Mouse (Mus musculus) forelimb bud, embryonic 11.5 days (tissue): ENCODE results near the gene Il4i1.

Experiments
- DNase-seq: peaks from one replicate; pipeline ENCODE4 v3.0.0-alpha.2; 2012; ENCODE audit warnings: low read depth, low spot score

Gene Il4i1

DNA sequence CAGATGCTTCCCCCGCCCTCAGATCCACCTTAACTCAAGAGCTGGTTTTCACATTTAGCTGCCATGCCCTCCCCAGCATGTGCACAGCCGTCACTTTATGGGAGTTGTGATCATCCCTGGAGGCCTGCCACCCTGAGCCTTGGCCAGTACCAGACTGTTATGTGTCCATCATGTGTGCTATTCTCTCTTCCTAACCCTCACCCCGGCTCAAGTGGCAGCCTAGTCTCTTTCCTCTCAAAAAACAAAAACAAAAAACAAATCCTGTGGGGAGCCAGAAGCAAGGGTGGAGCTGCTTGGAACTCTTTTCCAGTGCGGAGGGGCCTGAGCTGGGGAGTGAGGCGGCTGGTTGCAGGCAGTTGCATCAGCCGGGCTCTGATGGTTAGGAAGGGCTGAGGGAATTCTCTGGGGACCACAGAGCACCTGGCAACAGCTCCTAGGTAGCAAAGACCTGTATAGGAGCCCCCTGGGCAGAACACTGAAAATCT is 2.6 kb downstream of the Il4i1 start:
- no peak for DNase-seq

DNA sequence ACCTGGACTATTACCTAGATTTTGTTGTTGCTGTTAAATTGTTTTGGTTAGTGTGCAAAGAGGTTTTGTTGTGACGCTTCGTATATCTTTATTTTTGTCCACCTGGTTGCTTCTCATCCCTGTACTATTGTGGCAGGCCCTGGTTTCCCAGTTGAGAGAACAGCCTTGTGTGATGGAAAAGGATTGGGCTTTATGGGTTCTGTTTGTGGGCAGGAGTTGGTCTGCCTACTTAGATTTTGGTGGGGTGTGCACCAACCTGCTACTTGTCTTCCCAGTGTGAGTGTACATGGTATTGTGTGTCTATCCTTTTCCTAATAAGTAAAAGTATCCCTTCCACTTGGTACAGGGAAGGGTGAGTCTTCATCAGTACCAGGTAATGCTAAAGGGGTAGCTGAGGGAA is 3.2 kb downstream of the Il4i1 start:
- no peak for DNase-seq

GRCm38 (mm10) chr7:44819863-44820262 is 3.7 kb downstream of the Il4i1 start:
- DNase-seq, result no peak

DNA sequence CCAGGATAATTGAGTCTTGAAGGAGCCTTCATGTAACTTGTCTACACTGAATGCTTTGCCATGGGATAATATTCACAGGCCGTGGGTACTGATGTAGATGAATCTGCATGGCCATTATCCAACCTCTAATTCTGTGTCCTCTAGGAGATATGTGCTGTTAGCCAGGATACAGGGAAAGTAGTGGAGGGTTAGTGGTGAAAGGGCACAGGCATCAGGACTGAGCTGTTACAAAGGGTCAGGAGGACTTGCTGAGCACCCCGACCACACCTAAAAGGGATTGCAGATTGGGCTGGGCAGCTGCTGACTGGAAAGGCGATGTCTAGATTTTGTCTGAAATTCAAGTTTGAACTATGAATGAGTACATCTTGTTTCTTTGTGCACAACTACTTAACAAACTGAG is 4.3 kb downstream of the Il4i1 start:
- DNase-seq, result no peak

DNA sequence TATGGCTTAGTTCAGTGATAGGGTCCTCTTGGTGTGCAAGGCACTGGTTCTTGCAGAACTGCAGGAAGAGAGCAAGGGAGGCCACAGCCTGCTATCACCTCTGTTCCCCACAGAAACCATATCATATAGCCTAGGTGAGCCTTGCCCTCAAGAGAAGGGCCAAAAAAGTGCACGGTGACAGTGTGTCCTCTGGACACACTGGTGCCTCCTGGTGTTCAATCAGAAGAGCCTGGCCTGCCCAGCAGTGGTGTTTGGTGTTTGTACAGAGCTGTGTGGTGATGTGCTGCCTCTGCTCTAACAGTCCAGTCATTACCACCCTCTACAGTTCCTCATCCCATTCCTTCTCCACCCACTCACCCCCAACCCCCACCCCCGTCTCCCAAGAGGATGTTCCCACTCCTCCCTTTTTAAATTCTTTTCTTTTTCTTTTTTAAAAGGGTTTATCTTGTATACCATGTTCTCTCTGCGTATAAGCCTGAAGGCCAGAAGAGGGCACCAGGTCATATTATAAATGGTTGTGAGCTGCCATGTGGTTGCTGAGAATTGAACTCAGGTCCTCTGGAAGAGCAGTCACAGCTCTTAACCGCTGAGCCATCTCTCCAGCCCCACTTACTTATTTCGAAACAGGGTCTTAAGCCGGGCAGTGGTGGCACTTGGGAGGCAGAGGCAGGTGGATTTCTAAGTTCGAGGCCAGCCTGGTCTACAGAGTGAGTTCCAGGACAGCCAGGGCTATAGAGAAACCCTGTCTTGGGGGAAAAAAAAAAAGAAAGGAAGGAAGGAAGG is 5.7 kb downstream of the Il4i1 start:
- no peak for DNase-seq

DNA sequence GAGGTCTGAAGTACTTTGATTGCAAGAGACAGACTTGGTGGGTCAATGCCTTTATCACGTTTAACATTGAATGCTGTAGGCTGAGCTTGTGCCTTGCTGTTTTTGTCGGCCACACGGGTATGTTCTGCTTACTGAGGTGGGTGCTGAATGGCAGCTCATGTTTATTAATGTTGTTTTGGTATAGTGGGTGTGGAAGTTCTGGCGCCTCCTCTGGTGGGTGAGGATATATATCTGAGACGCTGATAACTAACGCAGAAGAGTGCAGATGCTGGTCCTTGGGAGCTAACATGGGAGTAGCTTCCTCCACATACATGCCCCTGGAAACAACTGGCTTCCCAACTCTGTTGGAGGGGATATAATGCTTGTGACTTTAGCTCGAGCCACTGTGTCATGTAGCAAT is 7.2 kb downstream of the Il4i1 start:
- no peak for DNase-seq

- DNase-seq, result peak; percentile 73
These were observed 8.7 kb downstream of the Il4i1 start for GRCm38 (mm10) chr7:44824872-44825271.

DNA sequence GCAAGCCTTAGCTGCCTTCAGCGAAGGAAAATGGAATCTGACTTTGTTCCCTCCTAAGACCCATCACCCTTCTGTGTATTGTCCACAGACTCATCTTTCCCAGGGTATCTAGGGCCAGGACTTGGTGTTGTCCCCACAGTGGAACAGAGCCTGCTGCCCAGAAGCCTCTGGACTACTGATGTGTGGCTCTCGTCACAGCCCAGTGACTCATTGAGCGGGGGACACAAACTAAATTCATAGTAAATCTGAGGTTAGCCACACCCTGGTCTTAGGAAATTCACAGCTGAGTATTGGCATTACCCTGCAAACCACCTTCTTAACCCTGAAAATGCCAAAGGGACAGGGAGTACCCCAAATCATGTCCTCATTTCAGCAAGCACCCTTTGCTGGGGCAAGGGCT is 10.6 kb downstream of the Il4i1 start:
- no peak for DNase-seq

GRCm38 (mm10) chr7:44828706-44829105 is 12.5 kb downstream of the Il4i1 start:
- no peak for DNase-seq

DNA sequence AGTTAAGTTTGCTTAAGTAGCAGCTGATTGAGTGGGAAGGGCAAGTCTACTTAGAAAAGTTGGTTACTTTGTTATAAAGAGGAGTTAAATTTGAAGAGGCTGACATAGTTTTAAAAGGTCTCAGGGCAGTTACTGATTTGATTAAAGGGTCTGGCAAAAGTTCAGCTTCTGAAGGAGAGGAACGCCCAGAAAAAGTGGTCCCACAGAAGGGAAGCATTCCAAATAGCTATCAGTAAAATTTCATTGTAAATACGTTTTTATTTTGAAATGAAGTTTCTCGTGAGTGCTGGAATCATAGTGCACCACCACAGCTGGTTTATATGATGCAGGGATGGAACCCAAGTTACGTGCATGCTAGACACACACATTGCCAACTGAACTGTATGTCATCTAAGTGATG is 16.6 kb downstream of the Il4i1 start:
- no peak for DNase-seq

DNA sequence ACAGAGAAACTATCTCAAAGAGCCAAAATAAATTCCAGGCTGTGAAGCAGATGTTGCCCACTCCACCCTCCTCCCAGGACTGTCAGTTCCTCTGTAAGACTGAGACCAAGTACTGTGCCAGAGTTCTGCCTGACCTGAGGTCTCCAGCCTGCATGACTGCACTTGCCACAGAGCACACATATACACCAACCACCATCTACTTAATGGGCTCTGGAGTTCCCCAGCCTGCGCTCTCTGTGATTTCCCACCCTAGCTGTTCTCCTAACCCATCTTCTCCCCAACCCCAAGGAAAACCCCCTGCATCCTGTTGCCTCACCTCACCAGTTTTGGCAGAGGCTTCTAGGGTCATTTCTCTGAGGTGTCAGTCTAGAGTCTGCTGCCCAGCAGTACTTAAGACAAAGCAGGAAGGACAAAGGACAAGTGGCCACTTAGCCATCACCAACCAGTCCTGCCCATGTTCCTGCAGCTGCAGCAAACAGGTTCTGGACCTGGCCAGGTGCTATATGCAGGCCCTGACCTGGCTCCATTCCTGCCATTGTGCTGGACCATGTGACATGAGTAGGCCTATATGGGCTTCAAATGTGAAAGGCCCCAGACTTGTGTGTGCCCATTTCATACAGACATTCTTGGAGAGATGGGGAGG is 19.3 kb downstream of the Il4i1 start:
- DNase-seq, result no peak

- no peak for DNase-seq
These were observed 19.8 kb downstream of the Il4i1 start for GRCm38 (mm10) chr7:44836016-44836404.

DNA sequence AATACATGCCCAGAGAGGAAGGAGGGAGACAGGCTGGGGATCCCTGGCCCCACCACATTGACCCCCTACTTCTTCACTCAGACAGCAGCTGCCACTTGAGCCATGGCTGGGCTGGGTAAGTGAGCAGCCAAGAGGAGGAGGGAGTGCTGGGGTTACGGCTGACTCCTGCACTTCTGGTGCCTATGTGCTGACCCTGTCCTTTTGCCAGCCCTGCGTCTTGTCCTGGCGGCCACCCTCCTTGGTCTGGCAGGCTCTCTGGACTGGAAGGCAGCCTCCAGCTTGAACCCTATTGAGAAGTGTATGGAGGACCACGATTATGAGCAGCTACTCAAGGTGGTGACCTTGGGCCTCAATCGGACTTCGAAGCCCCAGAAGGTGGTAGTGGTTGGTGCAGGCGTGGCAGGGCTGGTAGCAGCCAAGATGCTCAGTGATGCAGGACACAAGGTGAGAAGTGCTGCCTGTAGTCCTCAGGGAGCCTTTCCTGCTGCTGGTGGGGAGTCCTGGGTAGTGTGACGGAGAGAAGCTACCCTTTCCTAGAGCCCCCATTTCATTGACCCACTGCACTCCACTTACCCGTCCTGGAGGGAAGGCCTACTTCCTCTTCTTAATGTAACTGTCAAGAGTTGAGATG is 20.4 kb downstream of the Il4i1 start:
- DNase-seq, result no peak

GRCm38 (mm10) chr7:44838073-44838472 is 21.9 kb downstream of the Il4i1 start:
- DNase-seq, result no peak

GRCm38 (mm10) chr7:44839171-44839490 is 22.9 kb downstream of the Il4i1 start:
- no peak for DNase-seq

DNA sequence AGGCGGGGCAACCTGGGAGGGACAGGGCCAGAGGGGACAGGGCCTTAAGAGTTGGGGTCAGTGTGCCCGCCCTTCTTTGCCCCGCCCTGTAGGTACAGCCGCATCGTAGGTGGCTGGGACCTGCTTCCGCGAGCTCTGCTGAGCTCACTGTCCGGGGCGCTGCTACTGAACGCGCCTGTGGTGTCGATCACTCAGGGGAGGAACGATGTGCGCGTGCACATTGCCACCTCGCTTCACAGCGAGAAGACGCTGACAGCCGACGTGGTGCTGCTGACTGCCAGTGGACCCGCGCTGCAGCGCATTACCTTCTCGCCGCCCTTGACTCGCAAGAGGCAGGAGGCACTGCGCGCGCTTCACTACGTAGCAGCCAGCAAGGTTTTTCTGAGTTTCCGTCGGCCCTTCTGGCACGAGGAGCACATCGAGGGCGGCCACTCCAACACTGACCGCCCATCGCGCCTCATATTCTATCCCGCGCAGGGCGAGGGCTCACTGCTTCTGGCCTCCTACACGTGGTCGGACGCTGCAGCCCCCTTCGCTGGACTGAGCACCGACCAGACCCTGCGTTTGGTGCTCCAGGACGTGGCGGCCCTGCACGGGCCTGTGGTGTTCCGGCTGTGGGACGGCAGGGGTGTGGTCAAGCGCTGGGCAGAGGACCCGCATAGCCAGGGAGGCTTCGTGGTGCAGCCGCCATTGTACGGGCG is 23.5 kb downstream of the Il4i1 start:
- DNase-seq, result peak; percentile 31

DNA sequence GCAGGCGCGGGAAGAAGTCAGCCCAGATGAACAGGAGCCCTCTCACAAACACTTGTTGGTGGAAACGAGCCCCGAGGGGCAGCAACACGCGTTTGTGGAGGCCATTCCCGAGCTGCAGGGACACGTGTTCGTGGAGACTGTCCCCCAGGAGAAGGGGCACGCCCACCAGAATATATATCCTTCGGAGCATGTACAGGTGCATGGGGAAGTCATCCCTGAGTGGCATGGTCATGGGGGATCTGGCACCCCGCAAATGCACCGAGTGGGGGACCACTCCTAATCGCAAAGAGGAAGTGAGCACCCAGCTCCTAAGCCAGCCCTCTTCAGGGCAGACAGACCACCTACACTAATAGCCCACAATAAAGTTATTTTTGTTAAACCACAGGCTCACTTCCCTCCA is 24.2 kb downstream of the Il4i1 start:
- DNase-seq, result no peak

DNA sequence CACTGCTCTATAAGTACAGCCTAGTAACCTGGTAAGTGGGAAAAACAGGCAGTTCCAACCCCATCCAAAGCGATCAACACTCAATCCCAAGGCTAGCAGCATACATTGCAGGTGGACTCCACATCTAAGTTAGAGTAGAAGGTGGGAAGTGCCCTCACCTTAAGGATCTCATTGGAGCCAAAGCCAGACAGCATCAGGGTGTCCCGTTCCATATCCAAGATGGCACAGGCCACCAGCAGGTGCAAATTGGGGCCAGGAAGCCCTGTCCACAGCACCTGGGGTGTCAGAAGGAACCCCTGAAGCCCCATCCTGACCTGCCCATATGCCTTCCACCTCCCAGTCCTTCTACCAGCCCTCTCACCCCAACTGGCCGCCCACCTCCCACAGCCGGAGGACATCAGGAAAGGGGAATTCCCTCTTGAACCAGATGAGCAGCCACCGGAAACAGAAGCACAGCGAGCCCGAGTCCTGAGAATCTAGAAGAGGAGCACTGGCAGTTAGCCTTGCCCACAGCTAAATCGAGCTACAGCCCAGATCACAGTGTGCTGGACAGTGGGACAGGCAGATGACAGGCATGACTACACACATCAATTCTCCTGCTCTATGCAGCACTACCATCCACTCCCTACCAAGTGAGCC is 25.8 kb downstream of the Il4i1 start:
- DNase-seq, result no peak

- no peak for DNase-seq
These were observed 28.8 kb downstream of the Il4i1 start for GRCm38 (mm10) chr7:44845006-44845405.

- DNase-seq, result no peak
These were observed 30.6 kb downstream of the Il4i1 start for GRCm38 (mm10) chr7:44846804-44847203.

DNA sequence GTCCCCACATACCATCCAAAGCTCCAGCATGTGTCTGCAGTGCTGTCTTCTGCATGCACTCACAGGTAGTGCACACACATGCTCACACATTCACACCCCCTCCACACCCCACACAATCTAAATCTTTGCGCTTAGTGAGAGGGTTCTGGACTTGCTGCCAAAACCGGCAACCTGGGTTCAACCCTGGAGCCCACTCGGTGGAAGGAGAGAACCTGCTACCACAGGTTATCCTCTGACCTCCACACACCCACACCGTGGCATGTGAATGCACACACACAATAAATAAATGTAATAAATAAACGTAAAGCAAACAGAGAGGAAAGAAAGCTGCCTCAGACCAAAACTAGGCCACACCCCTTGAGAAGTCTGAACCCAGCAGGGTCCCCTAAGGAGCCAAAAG is 31.6 kb downstream of the Il4i1 start:
- DNase-seq, result no peak
